Mouse (Mus musculus) thymus, adult 2 months (tissue): ENCODE measurements around the gene Gm21680. TPM values are rescaled to one million over a fixed set of nuclear protein-coding genes. Genes with fewer than 3 reads are reported as not detected.

Source experiments
- polyA plus RNA-seq: library from polyadenylated mRNA; depleted of rRNA; stranded (reverse); fragments of >200 nt; gene quantifications from 2 replicates; pipeline ENCODE4 v1.2.3, GENCODE M21; 2012; rRNA removed

Gene Gm21680
- polyA plus RNA-seq, 1 experiment, result not detected

Other genes with a start within 250 kb of the Gm21680 start
- 0.43 and 1.7 TPM in 2 replicates for gene Actr3b, start 212.7 kb downstream of the Gm21680 start, polyA plus RNA-seq
- not detected in 2 replicates for gene Gm21663, start 30.3 kb downstream of the Gm21680 start, polyA plus RNA-seq
- not detected in 2 replicates for gene Gm21671, start 18.2 kb downstream of the Gm21680 start, polyA plus RNA-seq
- 0.03 TPM in 1 of 2 replicates, not detected in the other for gene Gm21698, start 16.0 kb upstream of the Gm21680 start, polyA plus RNA-seq
- gene Gm1979, start 32.1 kb upstream of the Gm21680 start, polyA plus RNA-seq, result not detected in 2 replicates
- gene Gm5862, start 50.3 kb upstream of the Gm21680 start, polyA plus RNA-seq, result not detected in 2 replicates
- not detected in 2 replicates for gene Speer4a, start 66.9 kb upstream of the Gm21680 start, polyA plus RNA-seq
- not detected in 2 replicates for gene Gm7347, start 85.9 kb upstream of the Gm21680 start, polyA plus RNA-seq
- gene Gm10471, start 116.6 kb upstream of the Gm21680 start, polyA plus RNA-seq, result not detected in 2 replicates
- 0.03 TPM in 1 of 2 replicates, not detected in the other for gene 5031410I06Rik, start 132.7 kb upstream of the Gm21680 start, polyA plus RNA-seq
- not detected in 2 replicates for gene Gm10220, start 148.8 kb upstream of the Gm21680 start, polyA plus RNA-seq